Mouse (Mus musculus) thymus, adult 2 months (tissue): ENCODE measurements around the gene Celf2. TPM values are rescaled to one million over a fixed set of nuclear protein-coding genes. Genes with fewer than 3 reads are reported as not detected.
A peak's percentile ranks its signal among the peaks of the same experiment; 100 is the strongest.

Experiments used
- DNase-seq: peaks from one replicate; pipeline ENCODE4 v3.0.0; 2021
- H3K27ac ChIP-seq: fragments of 200-500 bp; 2 replicates; pipeline ENCODE4 v1.5.1; 2012; ENCODE audit warnings: low read length, control low read depth; ENCODE audit not compliant: control insufficient read depth, insufficient read depth
- H3K27me3 ChIP-seq: fragments of 200-500 bp; 2 replicates; pipeline ENCODE4 v1.6.1; 2012; ENCODE audit warnings: mild to moderate bottlenecking, low read length, moderate library complexity, mixed read lengths; ENCODE audit not compliant: control insufficient read depth, insufficient read depth
- H3K36me3 ChIP-seq: fragments of 200-500 bp; 2 replicates; pipeline ENCODE4 v1.6.1; 2012; ENCODE audit warnings: mild to moderate bottlenecking, low read length, moderate library complexity; ENCODE audit not compliant: control insufficient read depth, insufficient read depth
- H3K4me1 ChIP-seq: fragments of 200-500 bp; replicated peaks from 2 replicates; pipeline ENCODE4 v1.6.1; 2012; ENCODE audit warnings: low read length; ENCODE audit not compliant: control insufficient read depth, insufficient read depth
- H3K4me3 ChIP-seq: fragments of 200-500 bp; 2 replicates; pipeline ENCODE4 v1.5.1; 2012; ENCODE audit warnings: mild to moderate bottlenecking, low read length, control low read depth, moderate library complexity; ENCODE audit not compliant: control insufficient read depth, insufficient read depth
- CTCF ChIP-seq: fragments of 200-500 bp; IDR thresholded peaks from 2 replicates; pipeline ENCODE4 v1.5.1; 2012; ENCODE audit warnings: mild to moderate bottlenecking, control low read depth, low read length, moderate library complexity, borderline replicate concordance; ENCODE audit not compliant: control insufficient read depth, poor library complexity, insufficient read depth; ENCODE audit errors: extremely low read depth
- POLR2A ChIP-seq: fragments of 200-500 bp; IDR thresholded peaks from 2 replicates; pipeline ENCODE4 v1.6.1; 2012; ENCODE audit warnings: mild to moderate bottlenecking, low read length, control low read depth, moderate library complexity; ENCODE audit not compliant: control insufficient read depth, poor library complexity, insufficient read depth; ENCODE audit errors: extremely low read depth
- WGBS: fragments of 180-500 bp; shearing (Covaris S2); methylation state at CpG from one replicate; pipeline ENCODE4 v1.1.7; 2018; 5-methylcytosine and 5-hydroxymethylcytosine counted together
- polyA plus RNA-seq: library from polyadenylated mRNA; depleted of rRNA; stranded (reverse); fragments of >200 nt; gene quantifications from 2 replicates; pipeline ENCODE4 v1.2.3, GENCODE M21; 2012

The Celf2 gene
- polyA plus RNA-seq, 1 experiment, result 214 TPM

GRCm38 (mm10) chr2:6718864-6719263, 790.5 kb downstream of the Celf2 start:
- TF ChIP-seq CTCF, result no peak
- DNase-seq, result no peak
- Histone ChIP-seq H3K4me1 (peaks cover 13% of the 10 kb centered on the region), H3K4me3 (no peak overlapping the region), H3K27ac (no peak overlapping the region; the same call in 1 of the 2 replicates), H3K36me3 (peaks cover 9% of the 10 kb centered on the region), H3K27me3 (no peaks in the 10 kb centered on the region)

GRCm38 (mm10) chr2:6717953-6718352, 791.4 kb downstream of the Celf2 start:
- no peak for DNase-seq
- H3K36me3 ChIP-seq, result peaks cover 9% of the 10 kb centered on the region
- peak overlapping the region; percentile 2; the same call in 1 of the 2 replicates for H3K27ac ChIP-seq
- H3K4me3 ChIP-seq, result no peak overlapping the region
- 42% methylated on average over 3 of the region's 3 CpGs for WGBS
- H3K27me3 ChIP-seq, result no peaks in the 10 kb centered on the region
- H3K4me1 ChIP-seq, result peaks cover 17% of the 10 kb centered on the region
- TF ChIP-seq POLR2A (no peak), CTCF (no peak)

- 78% methylated on average over 3 of the region's 3 CpGs for WGBS
- no peaks in the 10 kb centered on the region for H3K27me3 ChIP-seq
Measured at GRCm38 (mm10) chr2:6715562-6715961, 793.8 kb downstream of the Celf2 start.

GRCm38 (mm10) chr2:6713529-6713928, 795.8 kb downstream of the Celf2 start:
- no peak for DNase-seq
- no peaks in the 10 kb centered on the region for H3K27me3 ChIP-seq
- peaks cover 19% of the 10 kb centered on the region for H3K4me1 ChIP-seq
- no peak overlapping the region for H3K4me3 ChIP-seq
- no peak for TF ChIP-seq POLR2A
- TF ChIP-seq CTCF, result no peak
- 91% methylated on average over 6 of the region's 6 CpGs for WGBS
- H3K27ac ChIP-seq, result no peak overlapping the region
- peaks cover 9% of the 10 kb centered on the region for H3K36me3 ChIP-seq

More at GRCm38 (mm10) chr2:6715562-6715961, 793.8 kb downstream of the Celf2 start:
- Histone ChIP-seq H3K4me1 (peaks cover 16% of the 10 kb centered on the region), H3K27ac (no peak overlapping the region), H3K36me3 (peaks cover 9% of the 10 kb centered on the region), H3K4me3 (no peak overlapping the region)
- DNase-seq, result no peak
- no peak for TF ChIP-seq POLR2A
- no peak for TF ChIP-seq CTCF

- Histone ChIP-seq H3K4me3 (no peak overlapping the region), H3K36me3 (peaks cover 9% of the 10 kb centered on the region), H3K4me1 (peaks cover 22% of the 10 kb centered on the region), H3K27me3 (no peaks in the 10 kb centered on the region), H3K27ac (peak overlapping the region; percentile 43)
- WGBS, result 12% methylated on average over 7 of the region's 7 CpGs
- DNase-seq, result peak; percentile 57
- TF ChIP-seq POLR2A, result no peak
- TF ChIP-seq CTCF, result no peak
Measured at GRCm38 (mm10) chr2:6710687-6711430, 798.5 kb downstream of the Celf2 start.

GRCm38 (mm10) chr2:6707959-6708519, 801.3 kb downstream of the Celf2 start:
- TF ChIP-seq POLR2A (no peak), CTCF (no peak)
- no peak for DNase-seq
- Histone ChIP-seq H3K4me1 (peaks cover 27% of the 10 kb centered on the region), H3K4me3 (no peak overlapping the region), H3K36me3 (no peaks in the 10 kb centered on the region; the same call in 1 of the 2 replicates), H3K27ac (peak overlapping the region; percentile 95), H3K27me3 (no peaks in the 10 kb centered on the region)
- WGBS, result 27% methylated on average over 5 of the region's 5 CpGs
